ENCODE assay signal across 8 mouse cellular contexts in genomic region chr15:85646639-85647277, GRCm38 (mm10).
A peak's percentile ranks its signal among the peaks of the same experiment; 100 is the strongest.
DNase-seq lines count a peak whose midpoint lies in the region; ATAC-seq and TF ChIP-seq lines count a peak whose summit lies in the region.

No protein-coding gene starts in this region.

- no peak for TF ChIP-seq CTCF in lung, adult 2 months (IDR thresholded peaks at IDR 0.05; ENCODE audit: insufficient read depth, low read length)
- TF ChIP-seq CTCF in olfactory bulb, adult 2 months (IDR thresholded peaks at IDR 0.05; ENCODE audit: insufficient read depth, low read depth, low read length), result no peak

- 18% methylated on average over 9 of the region's 10 CpGs for WGBS in lung, adult 2 months
- 32% methylated on average over 8 of the region's 10 CpGs for WGBS in forebrain, embryonic 12.5 days
- WGBS in limb, embryonic 13.5 days, result 31% methylated on average over 9 of the region's 10 CpGs
- 34% methylated on average over 9 of the region's 10 CpGs for WGBS in olfactory bulb, adult 2 months

- TF ChIP-seq POLR2A in lung, adult 2 months (IDR thresholded peaks at IDR 0.05; ENCODE audit: borderline replicate concordance, extremely low read depth, low read depth, low read length), result no peak
- TF ChIP-seq POLR2A in olfactory bulb, adult 2 months (IDR thresholded peaks at IDR 0.05; ENCODE audit: insufficient read depth, low read depth, low read length), result no peak

- peaks cover 93% of the 10 kb centered on the region for H3K27me3 ChIP-seq in forebrain, embryonic 12.5 days
- H3K27me3 ChIP-seq in limb, embryonic 13.5 days, result 0 out of 2 replicates have a peak, but pooled peaks cover 4% of the 10 kb centered on the region

- ATAC-seq in forebrain, embryonic 12.5 days (ENCODE audit: low FRiP score), result 0 out of 2 replicates have a peak, but pooled peaks have one; percentile 11
- ATAC-seq in limb, embryonic 13.5 days (ENCODE audit: low FRiP score, low read depth), result peak; percentile 60; the same call in 1 of the 2 replicates

- DNase-seq in lung, adult 2 months, result no peak
- no peak for DNase-seq in lung, postnatal 10 days
- no peak for DNase-seq in urinary bladder, postnatal 25 days (ENCODE audit: low spot score)
- no peak for DNase-seq in cerebellum, adult 8-10 months
- DNase-seq in lung, postnatal 14 days, result no peak

- peak overlapping the region; percentile 50 for H3K4me2 ChIP-seq in forebrain, embryonic 12.5 days
- H3K4me2 ChIP-seq in limb, embryonic 13.5 days (replicated peaks), result peak overlapping the region; percentile 74

- H3K36me3 ChIP-seq in forebrain, embryonic 12.5 days (replicated peaks), result no peaks in the 10 kb centered on the region
- H3K36me3 ChIP-seq in limb, embryonic 13.5 days, result no peaks in the 10 kb centered on the region

- H3K4me3 ChIP-seq in lung, adult 2 months (replicated peaks; ENCODE audit: extremely low read depth, low read depth, low read length), result peak overlapping the region; percentile 69
- peak overlapping the region; percentile 27 for H3K4me3 ChIP-seq in forebrain, embryonic 12.5 days (replicated peaks)
- peak overlapping the region; percentile 50 for H3K4me3 ChIP-seq in limb, embryonic 13.5 days
- H3K4me3 ChIP-seq in olfactory bulb, adult 2 months (ENCODE audit: insufficient read depth, low read depth, low read length), result peak overlapping the region; percentile 50

- no peaks in the 10 kb centered on the region for H3K9me3 ChIP-seq in forebrain, embryonic 12.5 days
- H3K9me3 ChIP-seq in limb, embryonic 13.5 days, result no peaks in the 10 kb centered on the region

- H3K4me1 ChIP-seq in lung, adult 2 months (ENCODE audit: control insufficient read depth, insufficient read depth, low read length), result peaks cover 13% of the 10 kb centered on the region
- peaks cover 19% of the 10 kb centered on the region for H3K4me1 ChIP-seq in forebrain, embryonic 12.5 days
- H3K4me1 ChIP-seq in limb, embryonic 13.5 days, result peaks cover 40% of the 10 kb centered on the region
- H3K4me1 ChIP-seq in olfactory bulb, adult 2 months (ENCODE audit: control insufficient read depth, insufficient read depth, low read length), result peaks cover 21% of the 10 kb centered on the region

- H3K27ac ChIP-seq in forebrain, embryonic 12.5 days, result 0 out of 2 replicates have a peak overlapping the region, but pooled peaks have one; percentile 14
- H3K27ac ChIP-seq in limb, embryonic 13.5 days, result peak overlapping the region; percentile 89
- H3K27ac ChIP-seq in olfactory bulb, adult 2 months (ENCODE audit: insufficient read depth, low read depth, low read length), result peak overlapping the region; percentile 54; the same call in 1 of the 2 replicates

- peak overlapping the region; percentile 44; the same call in 1 of the 2 replicates for H3K9ac ChIP-seq in forebrain, embryonic 12.5 days
- H3K9ac ChIP-seq in limb, embryonic 13.5 days, result peak overlapping the region; percentile 78

Comparison
In these comparisons a context has a peak if more than half of its experiments do, and no peak if none do; other contexts are left out.
1. H3K27ac ChIP-seq: peak in every context shown above with its lines; median percentile 89 in limb, embryonic 13.5 days; 54 in olfactory bulb, adult 2 months; 14 in forebrain, embryonic 12.5 days.